Mouse (Mus musculus): ENCODE results near the gene Slc37a4.

DNA sequence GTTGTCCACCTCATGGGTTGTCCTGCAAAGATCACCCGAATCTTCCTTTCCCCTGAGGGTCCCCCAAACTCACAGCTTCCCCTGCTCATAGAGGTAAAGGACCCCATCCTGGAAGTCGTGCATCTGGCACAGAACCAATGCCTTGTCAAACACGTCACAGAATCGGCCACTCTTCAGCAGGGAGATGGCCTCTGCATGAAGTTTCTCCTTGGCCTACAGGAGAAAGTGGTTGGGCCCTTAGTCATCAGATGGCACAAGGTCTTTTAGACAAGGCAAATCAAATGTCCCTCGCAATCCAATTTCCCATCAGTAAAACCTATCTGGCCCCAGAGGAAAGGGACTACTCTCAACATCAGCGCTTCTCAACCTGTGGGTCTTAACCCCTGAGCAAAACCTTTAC lies 43.5 kb upstream of the Slc37a4 start:
- no peak for TF ChIP-seq EP300 (IDR thresholded peaks at IDR 0.05)
- no peak for TF ChIP-seq CTCF (IDR thresholded peaks at IDR 0.05)
